Mouse (Mus musculus) embryonic facial prominence, embryonic 14.5 days (tissue): Measurements from ENCODE around the gene Zdhhc14. TPM values are rescaled to one million over a fixed set of nuclear protein-coding genes. Genes with fewer than 3 reads are reported as not detected.

Experiments
- ATAC-seq: fragments of 200-750 bp; cut with Nextera tagmentation; 2 replicates; pipeline ENCODE4 v1.8.0; 2017; ENCODE audit warnings: low read depth, moderate number of reproducible peaks, moderate TSS enrichment
- DNase-seq: peaks from one replicate; pipeline ENCODE4 v3.0.0-alpha.2; 2015; ENCODE audit warnings: low spot score
- H3K27ac ChIP-seq: fragments of 300-500 bp; sonication (generic); replicated peaks from 2 replicates; pipeline ENCODE4 v1.5.1; 2014; ENCODE audit warnings: low read depth, mild to moderate bottlenecking, low read length, moderate library complexity
- H3K27me3 ChIP-seq: fragments of 300-500 bp; sonication (generic); replicated peaks from 2 replicates; pipeline ENCODE4 v1.6.1; 2014; ENCODE audit warnings: low read length; ENCODE audit not compliant: control insufficient read depth, insufficient read depth
- H3K36me3 ChIP-seq: fragments of 300-500 bp; sonication (generic); 2 replicates; pipeline ENCODE4 v1.6.1; 2014; ENCODE audit warnings: low read length, mixed read lengths; ENCODE audit not compliant: control insufficient read depth, insufficient read depth
- H3K4me1 ChIP-seq: fragments of 300-500 bp; sonication (generic); 2 replicates; pipeline ENCODE4 v1.6.1; 2014; ENCODE audit warnings: antibody characterized with exemption, low read length; ENCODE audit not compliant: control insufficient read depth, insufficient read depth
- H3K4me2 ChIP-seq: fragments of 300-500 bp; sonication (generic); 2 replicates; pipeline ENCODE4 v1.6.1; 2014; ENCODE audit warnings: low read depth, mild to moderate bottlenecking, low read length, moderate library complexity, mixed read lengths
- H3K4me3 ChIP-seq: fragments of 300-500 bp; sonication (generic); 2 replicates; pipeline ENCODE4 v1.5.1; 2014; ENCODE audit warnings: low read depth, mild to moderate bottlenecking, low read length
- H3K9ac ChIP-seq: fragments of 300-500 bp; sonication (generic); 2 replicates; pipeline ENCODE4 v1.6.1; 2014; ENCODE audit warnings: low read depth, mild to moderate bottlenecking, low read length, moderate library complexity, mixed read lengths
- H3K9me3 ChIP-seq: fragments of 300-500 bp; sonication (generic); 2 replicates; pipeline ENCODE4 v1.6.1; 2016; ENCODE audit warnings: low read length; ENCODE audit not compliant: control insufficient read depth
- WGBS: fragments of 180-500 bp; shearing (Covaris S2); extraction: QIAGEN DNeasy Blood & Tissue Kit; methylation state at CpG from one replicate; pipeline ENCODE4 v1.1.7; 2014; 5-methylcytosine and 5-hydroxymethylcytosine counted together
- polyA plus RNA-seq: library from polyadenylated mRNA; unstranded; fragments of >200 nt; fragmentation: Nextera tagmentation; extraction: Ambion mirVana; gene quantifications from 2 replicates; pipeline ENCODE4 v1.2.1, GENCODE M21; 2014

Gene Zdhhc14
- polyA plus RNA-seq, 1 experiment from 2014 or later = 4.6 TPM

GRCm38 (mm10) chr17:5508030-5508429, 15.7 kb downstream of the Zdhhc14 start:
- Histone ChIP-seq H3K27me3 (no peaks in the 10 kb centered on the region), H3K9ac (no peak overlapping the region), H3K9me3 (no peaks in the 10 kb centered on the region), H3K4me3 (no peak overlapping the region), H3K4me2 (no peak overlapping the region), H3K4me1 (0 out of 2 replicates have a peak, but pooled peaks cover 7% of the 10 kb centered on the region), H3K27ac (no peak overlapping the region), H3K36me3 (no peaks in the 10 kb centered on the region)
- 86% methylated on average over 4 of the region's 4 CpGs for WGBS
- ATAC-seq = no peak
- DNase-seq = no peak

- Histone ChIP-seq H3K27ac (no peak overlapping the region), H3K4me1 (0 out of 2 replicates have a peak, but pooled peaks cover 7% of the 10 kb centered on the region), H3K4me2 (no peak overlapping the region), H3K36me3 (no peaks in the 10 kb centered on the region), H3K9ac (no peak overlapping the region), H3K27me3 (no peaks in the 10 kb centered on the region), H3K9me3 (no peaks in the 10 kb centered on the region), H3K4me3 (no peak overlapping the region)
- ATAC-seq (no peak), DNase-seq (no peak)
- WGBS = 81% methylated on average over 9 of the region's 9 CpGs
Observed at GRCm38 (mm10) chr17:5510564-5510963, 18.2 kb downstream of the Zdhhc14 start.

- 82% methylated on average over 6 of the region's 6 CpGs for WGBS
- Histone ChIP-seq H3K27ac (no peak overlapping the region), H3K9ac (no peak overlapping the region), H3K4me3 (no peak overlapping the region), H3K9me3 (no peaks in the 10 kb centered on the region), H3K36me3 (no peaks in the 10 kb centered on the region), H3K27me3 (no peaks in the 10 kb centered on the region), H3K4me1 (0 out of 2 replicates have a peak, but pooled peaks cover 7% of the 10 kb centered on the region), H3K4me2 (no peak overlapping the region)
- DNase-seq = no peak
- ATAC-seq = no peak
Observed at GRCm38 (mm10) chr17:5511724-5512123, 19.4 kb downstream of the Zdhhc14 start.

- no peak for DNase-seq
- no peak overlapping the region for H3K4me2 ChIP-seq
- WGBS = 83% methylated on average over 10 of the region's 10 CpGs
- H3K4me3 ChIP-seq = no peak overlapping the region
- H3K9ac ChIP-seq = no peak overlapping the region
- H3K27ac ChIP-seq = no peak overlapping the region
- H3K36me3 ChIP-seq = no peaks in the 10 kb centered on the region
- ATAC-seq = no peak
- 0 out of 2 replicates have a peak, but pooled peaks cover 6% of the 10 kb centered on the region for H3K9me3 ChIP-seq
- no peaks in the 10 kb centered on the region for H3K27me3 ChIP-seq
- H3K4me1 ChIP-seq = no peaks in the 10 kb centered on the region
Observed at GRCm38 (mm10) chr17:5519466-5519865, 27.1 kb downstream of the Zdhhc14 start.

GRCm38 (mm10) chr17:5519910-5520592, 27.7 kb downstream of the Zdhhc14 start:
- Histone ChIP-seq H3K9me3 (0 out of 2 replicates have a peak, but pooled peaks cover 6% of the 10 kb centered on the region), H3K4me2 (no peak overlapping the region), H3K27me3 (no peaks in the 10 kb centered on the region), H3K4me1 (no peaks in the 10 kb centered on the region), H3K36me3 (no peaks in the 10 kb centered on the region), H3K4me3 (no peak overlapping the region), H3K27ac (no peak overlapping the region), H3K9ac (no peak overlapping the region)
- WGBS = 78% methylated on average over 13 of the region's 13 CpGs
- no peak for ATAC-seq
- no peak for DNase-seq

GRCm38 (mm10) chr17:5521532-5521931, 29.2 kb downstream of the Zdhhc14 start:
- Histone ChIP-seq H3K4me2 (no peak overlapping the region), H3K27ac (no peak overlapping the region), H3K9ac (no peak overlapping the region), H3K4me3 (no peak overlapping the region), H3K27me3 (no peaks in the 10 kb centered on the region), H3K9me3 (0 out of 2 replicates have a peak, but pooled peaks cover 6% of the 10 kb centered on the region), H3K36me3 (no peaks in the 10 kb centered on the region), H3K4me1 (no peaks in the 10 kb centered on the region)
- ATAC-seq (no peak), DNase-seq (no peak)
- WGBS = 69% methylated on average over 1 of the region's 1 CpGs

GRCm38 (mm10) chr17:5529552-5529951, 37.2 kb downstream of the Zdhhc14 start:
- no peak for DNase-seq
- H3K9ac ChIP-seq = no peak overlapping the region
- H3K36me3 ChIP-seq = no peaks in the 10 kb centered on the region
- no peak overlapping the region for H3K4me3 ChIP-seq
- H3K4me2 ChIP-seq = no peak overlapping the region
- H3K9me3 ChIP-seq = no peaks in the 10 kb centered on the region
- no peaks in the 10 kb centered on the region for H3K27me3 ChIP-seq
- no peak for ATAC-seq
- 80% methylated on average over 6 of the region's 6 CpGs for WGBS
- no peaks in the 10 kb centered on the region for H3K4me1 ChIP-seq
- no peak overlapping the region for H3K27ac ChIP-seq

GRCm38 (mm10) chr17:5532816-5533215, 40.5 kb downstream of the Zdhhc14 start:
- DNase-seq = peak; percentile 6
- 30% methylated on average over 5 of the region's 5 CpGs for WGBS

GRCm38 (mm10) chr17:5535357-5535756, 43.0 kb downstream of the Zdhhc14 start:
- H3K4me3 ChIP-seq = no peak overlapping the region
- H3K9ac ChIP-seq = no peak overlapping the region
- no peaks in the 10 kb centered on the region for H3K36me3 ChIP-seq
- no peak overlapping the region for H3K4me2 ChIP-seq
- DNase-seq = no peak
- no peaks in the 10 kb centered on the region for H3K4me1 ChIP-seq
- 0% methylated on average over 1 of the region's 4 CpGs for WGBS
- no peaks in the 10 kb centered on the region for H3K9me3 ChIP-seq
- no peak overlapping the region for H3K27ac ChIP-seq
- H3K27me3 ChIP-seq = no peaks in the 10 kb centered on the region
- ATAC-seq = no peak

More at GRCm38 (mm10) chr17:5532816-5533215, 40.5 kb downstream of the Zdhhc14 start:
- Histone ChIP-seq H3K9ac (no peak overlapping the region), H3K4me2 (no peak overlapping the region), H3K9me3 (no peaks in the 10 kb centered on the region), H3K36me3 (no peaks in the 10 kb centered on the region), H3K27ac (no peak overlapping the region), H3K27me3 (no peaks in the 10 kb centered on the region), H3K4me1 (no peaks in the 10 kb centered on the region), H3K4me3 (no peak overlapping the region)
- ATAC-seq = no peak
